Mouse (Mus musculus): ENCODE data around the gene Batf3.
"Not testable (repeated sequence)": the region's sequence is repeated elsewhere in the genome, so short reads cannot be mapped to it uniquely, and the experiment has no call there.

The Batf3 gene

GRCm38 (mm10) chr1:191135406-191135805 lies 37.8 kb downstream of the Batf3 start:
- DNase-seq, result no peak

DNA sequence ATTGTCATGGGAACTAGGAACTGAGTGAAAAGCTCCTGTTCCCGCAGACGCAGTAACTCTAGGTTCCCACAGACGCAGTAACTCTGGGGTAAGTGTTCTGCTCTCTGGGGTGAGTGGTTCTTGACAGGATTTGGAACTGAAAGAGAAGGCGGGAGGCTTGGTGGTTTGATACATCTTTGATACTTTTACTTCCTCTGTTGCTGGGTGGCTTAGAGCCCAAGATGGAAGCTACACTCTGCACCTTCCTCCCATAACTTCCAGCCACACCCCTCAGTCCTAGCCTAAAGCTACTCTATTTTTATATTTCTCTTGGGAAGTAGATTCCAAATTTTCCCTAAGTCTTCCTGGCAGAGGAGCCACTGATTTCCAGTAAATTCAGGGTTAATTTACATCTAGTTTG lies 40.8 kb downstream of the Batf3 start:
- no peak for DNase-seq

DNA sequence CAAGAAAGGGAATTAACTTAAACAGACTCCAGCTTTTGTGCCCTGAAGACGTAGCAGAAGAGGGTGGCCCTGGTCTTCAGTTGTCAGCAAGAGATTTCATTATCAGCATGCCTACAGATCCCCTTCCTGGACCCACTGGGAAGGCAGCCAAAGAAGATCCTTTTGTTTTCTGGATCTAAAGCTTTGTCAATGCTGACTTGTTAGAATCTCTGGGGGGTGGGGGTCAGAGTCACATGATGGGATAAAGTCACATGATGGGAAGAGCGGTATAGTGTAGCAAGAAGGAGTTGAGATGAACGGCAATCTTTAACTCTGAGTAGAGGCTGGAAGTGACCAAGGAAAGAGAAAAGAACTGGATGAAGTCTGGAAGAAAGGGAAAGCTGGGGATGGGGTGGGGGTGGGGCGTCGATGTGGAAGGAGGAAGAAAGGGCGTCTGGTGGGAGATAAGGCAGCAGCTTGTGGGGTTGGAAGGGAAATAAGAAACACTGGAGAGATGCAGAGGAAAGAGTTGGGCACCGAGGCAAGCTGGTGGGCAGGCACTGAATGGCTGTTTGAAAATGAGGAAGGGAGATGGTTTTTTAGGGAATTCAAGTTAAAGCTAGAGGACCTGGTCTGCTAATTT lies 41.3 kb downstream of the Batf3 start:
- DNase-seq, result no peak

- no peak for DNase-seq
Observed at GRCm38 (mm10) chr1:191140983-191141382, 43.3 kb downstream of the Batf3 start.

GRCm38 (mm10) chr1:191149489-191149888 lies 51.8 kb downstream of the Batf3 start:
- DNase-seq, result not testable (repeated sequence)

DNA sequence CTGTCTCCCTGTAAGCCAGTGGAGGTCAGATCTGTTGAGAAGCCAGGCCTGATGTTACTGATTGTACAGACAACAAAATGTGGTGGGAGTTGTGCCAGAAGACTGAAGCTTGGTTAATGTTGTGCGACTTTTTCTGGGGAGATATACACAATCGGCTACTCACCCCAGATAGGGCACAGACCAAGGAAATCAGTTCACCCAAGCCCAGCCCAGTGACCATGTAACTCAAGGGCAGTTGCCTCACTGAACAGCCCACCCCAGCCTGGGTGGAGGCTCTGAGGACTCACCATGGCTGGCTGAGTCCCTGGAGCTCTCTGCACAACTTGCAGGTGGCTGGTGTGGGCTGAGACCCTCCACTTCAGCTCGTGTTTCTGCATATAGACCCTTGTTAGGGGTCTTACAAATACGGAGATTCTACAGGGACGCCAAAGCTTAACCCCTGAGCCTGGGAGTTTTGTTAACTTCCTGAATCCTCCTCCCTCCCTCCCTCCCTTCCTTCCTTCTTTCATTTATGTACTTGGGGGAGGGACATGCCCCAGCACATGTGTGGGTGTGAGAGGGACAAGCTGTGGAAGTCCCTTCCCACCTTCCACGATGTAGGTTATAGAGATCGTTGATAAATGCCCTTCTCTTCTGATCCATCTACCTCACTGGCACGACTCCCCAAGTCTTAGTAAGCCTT lies 53.4 kb downstream of the Batf3 start:
- no peak for DNase-seq

- DNase-seq, result peak; percentile 22 to 56
Observed at GRCm38 (mm10) chr1:191153052-191153451, 55.4 kb downstream of the Batf3 start.

DNA sequence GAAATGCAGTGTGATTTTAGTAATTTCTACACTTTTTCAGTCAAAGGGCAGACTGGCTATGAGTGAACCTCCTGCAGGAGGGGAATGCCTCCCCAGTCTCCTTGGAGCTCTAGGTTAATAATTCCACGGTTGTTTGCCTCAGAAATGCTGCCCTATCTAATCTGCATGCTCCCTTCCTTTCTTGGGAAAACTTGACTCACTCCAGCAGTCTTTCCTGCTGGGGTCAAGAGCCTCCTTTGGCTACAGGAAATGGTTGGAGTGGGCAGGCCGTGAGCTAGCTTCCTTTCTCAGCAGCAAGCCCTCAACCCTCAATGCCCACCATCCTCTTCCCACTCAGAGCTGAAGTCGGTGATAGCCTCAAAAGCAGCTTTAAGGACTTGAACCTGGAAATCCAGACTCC lies 56.7 kb downstream of the Batf3 start:
- DNase-seq, result no peak
